Mouse (Mus musculus) lung, postnatal 0 days (tissue): Measurements from ENCODE around the gene Lama4.

Experiments
- CTCF ChIP-seq: IDR thresholded peaks from 2 replicates; pipeline ENCODE4 v1.5.1; 2016; ENCODE audit warnings: antibody characterized with exemption, mild to moderate bottlenecking
- EP300 ChIP-seq: IDR thresholded peaks from 2 replicates; pipeline ENCODE4 v1.6.1; 2016; ENCODE audit warnings: antibody characterized with exemption, mild to moderate bottlenecking, control low read depth

- TF ChIP-seq CTCF (no peak), EP300 (no peak)
Measured at GRCm38 (mm10) chr10:39000951-39001350, 35.6 kb downstream of the Lama4 start.
